Mouse (Mus musculus) embryonic facial prominence, embryonic 13.5 days (tissue): ENCODE results near the gene Ncapd3. TPM values are rescaled to one million over a fixed set of nuclear protein-coding genes. Genes with fewer than 3 reads are reported as not detected.

Experiments used
- ATAC-seq: fragments of 200-750 bp; cut with Nextera tagmentation; 2 replicates; pipeline ENCODE4 v1.8.0; 2017; ENCODE audit warnings: low read depth; ENCODE audit not compliant: insufficient number of reproducible peaks, insufficient read depth, low FRiP score, low TSS enrichment
- H3K27ac ChIP-seq: fragments of 300-500 bp; sonication (generic); 2 replicates; pipeline ENCODE4 v1.5.1; 2015; ENCODE audit warnings: moderate library complexity, mild to moderate bottlenecking, inconsistent platforms
- H3K27me3 ChIP-seq: fragments of 300-500 bp; sonication (generic); 2 replicates; pipeline ENCODE4 v1.6.1; 2015; ENCODE audit warnings: mild to moderate bottlenecking, inconsistent platforms
- H3K36me3 ChIP-seq: fragments of 300-500 bp; sonication (generic); 2 replicates; pipeline ENCODE4 v1.6.1; 2015; ENCODE audit warnings: mild to moderate bottlenecking, inconsistent platforms
- H3K4me1 ChIP-seq: fragments of 300-500 bp; sonication (generic); 2 replicates; pipeline ENCODE4 v1.6.1; 2015; ENCODE audit warnings: inconsistent platforms
- H3K4me2 ChIP-seq: fragments of 300-500 bp; sonication (generic); 2 replicates; pipeline ENCODE4 v1.6.1; 2015; ENCODE audit warnings: moderate library complexity, mild to moderate bottlenecking, inconsistent platforms
- H3K4me3 ChIP-seq: fragments of 300-500 bp; sonication (generic); 2 replicates; pipeline ENCODE4 v1.5.1; 2015; ENCODE audit warnings: mild to moderate bottlenecking, inconsistent platforms
- H3K9ac ChIP-seq: fragments of 300-500 bp; sonication (generic); 2 replicates; pipeline ENCODE4 v1.6.1; 2015; ENCODE audit warnings: mild to moderate bottlenecking, inconsistent platforms
- H3K9me3 ChIP-seq: fragments of 300-500 bp; sonication (generic); 2 replicates; pipeline ENCODE4 v1.6.1; 2016; ENCODE audit warnings: inconsistent platforms
- WGBS: fragments of 180-500 bp; shearing (Covaris S2); methylation state at CpG from one replicate; pipeline ENCODE4 v1.1.7; 2015; ENCODE audit warnings: mixed read lengths; 5-methylcytosine and 5-hydroxymethylcytosine counted together
- polyA plus RNA-seq: library from polyadenylated mRNA; unstranded; fragments of >200 nt; fragmentation: Nextera tagmentation; extraction: Ambion mirVana; gene quantifications from 2 replicates; pipeline ENCODE4 v1.2.1, GENCODE M21; 2015

The Ncapd3 gene
- polyA plus RNA-seq, 1 experiment from 2014 or later, result 27.2 TPM

DNA sequence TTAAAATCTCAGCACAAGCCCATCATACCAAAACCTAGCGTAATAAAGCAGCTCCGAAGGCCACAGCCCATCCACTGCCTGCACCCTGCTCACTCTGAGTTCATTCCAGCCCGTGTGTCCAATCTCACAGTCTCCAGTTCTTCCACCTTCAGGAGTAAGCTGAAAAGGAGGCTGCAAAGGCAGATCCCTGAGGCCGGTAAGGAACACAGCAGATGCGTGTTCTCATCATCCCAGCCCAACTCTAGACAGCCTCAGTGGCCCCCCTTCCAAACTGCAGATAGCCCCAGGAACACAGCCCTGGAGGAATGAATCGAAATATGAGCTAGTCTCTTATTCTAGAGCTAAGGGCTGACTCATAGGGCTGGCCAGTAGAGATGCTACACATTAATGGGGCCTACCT is 71.5 kb downstream of the Ncapd3 start:
- 90% methylated on average over 6 of the region's 6 CpGs for WGBS
- Histone ChIP-seq H3K9me3 (no peaks in the 10 kb centered on the region), H3K36me3 (peaks cover 83% of the 10 kb centered on the region), H3K4me2 (no peak overlapping the region), H3K9ac (no peak overlapping the region), H3K27me3 (no peaks in the 10 kb centered on the region), H3K4me3 (no peak overlapping the region), H3K27ac (no peak overlapping the region), H3K4me1 (no peaks in the 10 kb centered on the region)
- no peak for ATAC-seq

DNA sequence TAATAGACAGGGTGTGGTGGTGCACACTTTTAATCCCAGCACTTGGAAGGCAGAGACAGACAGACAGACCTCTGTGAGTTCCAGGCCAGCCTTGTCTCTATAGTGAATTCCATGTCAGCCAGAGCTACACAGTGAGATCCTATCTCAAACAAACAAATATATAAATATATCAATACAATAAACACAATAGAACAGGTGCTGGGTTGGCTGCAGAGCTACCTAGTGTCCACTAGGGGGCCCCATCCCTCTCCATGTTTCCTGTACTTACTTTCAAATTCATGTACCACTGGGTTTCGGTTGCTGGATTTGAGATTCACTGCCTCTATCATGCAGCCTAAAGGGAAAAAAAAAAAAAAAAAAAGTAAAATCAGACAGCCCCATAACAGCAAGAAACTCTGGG is 76.1 kb downstream of the Ncapd3 start:
- no peak overlapping the region for H3K4me3 ChIP-seq
- H3K27ac ChIP-seq, result no peak overlapping the region
- H3K9ac ChIP-seq, result no peak overlapping the region
- no peaks in the 10 kb centered on the region for H3K27me3 ChIP-seq
- no peaks in the 10 kb centered on the region for H3K9me3 ChIP-seq
- peaks cover 16% of the 10 kb centered on the region for H3K4me1 ChIP-seq
- ATAC-seq, result no peak
- H3K4me2 ChIP-seq, result no peak overlapping the region
- 65% methylated on average over 1 of the region's 1 CpGs for WGBS
- H3K36me3 ChIP-seq, result peaks cover 41% of the 10 kb centered on the region

DNA sequence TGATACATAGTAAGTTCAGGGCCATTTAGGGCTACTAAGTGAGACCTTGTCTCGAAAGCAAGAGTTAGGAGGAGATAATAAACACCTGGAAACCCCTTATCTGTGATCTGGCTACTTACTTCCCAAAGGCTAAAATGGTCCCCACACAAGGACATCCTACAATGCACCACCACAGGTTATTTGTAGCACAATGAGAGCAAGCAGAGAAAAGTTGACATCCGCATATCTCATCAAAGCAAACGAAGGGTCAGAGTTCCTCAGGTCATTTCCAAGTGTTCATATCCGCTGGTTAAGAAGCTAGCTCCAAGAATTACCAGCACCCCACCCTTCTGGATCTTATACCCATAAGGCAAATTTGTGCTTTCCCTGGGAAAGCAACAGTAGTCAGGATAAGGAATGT is 78.5 kb downstream of the Ncapd3 start:
- no peak overlapping the region for H3K27ac ChIP-seq
- H3K4me3 ChIP-seq, result no peak overlapping the region
- WGBS, result 86% methylated on average over 4 of the region's 4 CpGs
- no peak overlapping the region for H3K4me2 ChIP-seq
- peaks cover 16% of the 10 kb centered on the region for H3K4me1 ChIP-seq
- H3K9me3 ChIP-seq, result no peaks in the 10 kb centered on the region
- peaks cover 17% of the 10 kb centered on the region for H3K36me3 ChIP-seq
- ATAC-seq, result no peak
- H3K27me3 ChIP-seq, result no peaks in the 10 kb centered on the region
- no peak overlapping the region for H3K9ac ChIP-seq

DNA sequence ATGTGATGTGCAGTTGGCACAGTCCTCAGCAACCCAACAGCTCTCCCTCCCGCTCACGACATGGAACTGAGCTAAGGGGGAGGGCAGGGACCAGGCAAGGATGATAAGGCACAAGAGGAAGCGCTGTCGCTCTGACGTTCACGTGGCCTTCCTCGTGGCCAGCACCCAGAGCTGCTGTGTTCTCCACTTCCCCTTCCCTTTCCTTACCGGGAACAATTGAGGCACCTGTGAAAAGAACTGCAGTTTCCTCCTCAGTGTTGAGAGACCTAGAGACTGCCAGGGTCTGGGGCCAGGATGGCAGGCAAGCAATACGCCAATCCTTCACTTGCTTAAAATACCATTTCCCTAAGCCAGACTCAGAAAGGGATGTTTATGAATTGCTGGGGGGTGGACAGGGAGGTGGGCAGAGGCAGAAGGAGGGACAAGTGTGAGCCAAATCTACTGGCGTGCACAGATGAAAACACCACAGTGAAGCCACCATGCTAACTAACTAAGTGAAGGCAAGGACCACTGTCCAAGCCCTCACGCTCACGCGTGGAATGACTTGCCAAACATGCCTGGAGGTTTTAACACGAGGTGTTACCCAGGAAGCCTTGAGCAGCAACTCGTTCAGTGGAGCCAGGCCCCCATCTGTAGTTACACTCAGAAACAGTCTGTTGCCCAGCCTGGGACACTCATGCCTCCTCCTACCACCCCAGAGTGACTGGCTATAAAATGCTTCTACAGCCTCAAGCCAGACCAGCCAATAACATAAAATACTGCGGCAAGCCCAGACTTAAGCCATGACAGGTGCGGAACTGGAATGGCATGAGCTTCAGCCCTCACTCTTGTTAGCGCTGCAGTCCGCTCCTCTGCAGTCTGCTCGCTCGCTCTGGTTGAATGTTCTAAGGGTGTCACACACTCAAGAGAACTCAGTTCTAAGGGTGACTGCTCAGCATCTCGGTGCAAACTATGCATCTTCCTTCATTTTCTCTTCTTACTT is 79.8 kb downstream of the Ncapd3 start:
- Histone ChIP-seq H3K9me3 (no peaks in the 10 kb centered on the region), H3K27ac (peak overlapping the region; percentile 51), H3K36me3 (peaks cover 4% of the 10 kb centered on the region), H3K27me3 (no peaks in the 10 kb centered on the region), H3K4me2 (no peak overlapping the region), H3K9ac (no peak overlapping the region), H3K4me1 (peaks cover 16% of the 10 kb centered on the region), H3K4me3 (no peak overlapping the region)
- no peak for ATAC-seq
- WGBS, result 69% methylated on average over 22 of the region's 22 CpGs

DNA sequence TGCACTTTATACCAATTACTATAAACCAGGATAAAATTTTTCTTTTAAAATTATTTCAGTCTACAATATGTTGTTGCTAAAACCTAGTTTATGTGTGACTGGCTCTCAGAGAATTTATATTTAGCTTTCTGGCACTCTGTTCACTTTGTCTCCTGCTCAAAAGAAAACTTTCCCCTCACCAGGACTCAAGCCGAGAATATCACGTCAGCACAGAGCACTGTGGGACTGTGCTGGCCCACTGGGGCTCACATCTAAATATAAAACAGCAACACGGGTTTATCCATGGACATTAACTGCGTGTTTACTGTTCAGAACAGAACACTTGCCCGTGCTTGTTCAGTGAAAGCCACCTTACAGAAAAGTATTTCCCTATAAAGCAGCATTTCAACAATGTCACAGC is 80.7 kb downstream of the Ncapd3 start:
- H3K9me3 ChIP-seq, result no peaks in the 10 kb centered on the region
- H3K4me1 ChIP-seq, result peaks cover 16% of the 10 kb centered on the region
- no peaks in the 10 kb centered on the region for H3K36me3 ChIP-seq
- WGBS, result 42% methylated on average over 5 of the region's 5 CpGs
- H3K4me3 ChIP-seq, result no peak overlapping the region
- no peaks in the 10 kb centered on the region for H3K27me3 ChIP-seq
- no peak overlapping the region for H3K9ac ChIP-seq
- no peak overlapping the region for H3K4me2 ChIP-seq
- ATAC-seq, result no peak
- peak overlapping the region; percentile 44; the same call in 1 of the 2 replicates for H3K27ac ChIP-seq

DNA sequence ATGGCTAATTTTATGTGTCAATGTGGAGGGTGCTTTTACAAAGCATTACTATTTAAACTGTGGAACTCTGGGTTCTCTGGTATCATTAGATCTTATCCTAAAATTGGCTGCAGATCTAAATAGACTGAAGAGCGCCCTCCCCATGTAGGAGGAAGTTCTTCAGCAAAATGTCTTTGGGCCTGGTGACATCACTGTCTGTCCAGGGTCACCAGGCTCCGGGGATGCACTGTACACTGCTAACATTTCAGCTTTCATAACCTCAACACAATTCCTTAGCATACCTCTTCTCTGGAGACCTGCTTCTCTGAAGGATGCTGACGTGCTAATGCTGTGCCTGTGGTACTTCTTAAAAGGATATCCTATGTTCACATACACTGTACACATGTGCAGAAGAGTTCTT is 81.8 kb downstream of the Ncapd3 start:
- 86% methylated on average over 3 of the region's 3 CpGs for WGBS
- no peak overlapping the region for H3K27ac ChIP-seq
- no peaks in the 10 kb centered on the region for H3K9me3 ChIP-seq
- H3K4me3 ChIP-seq, result no peak overlapping the region
- no peak overlapping the region for H3K9ac ChIP-seq
- no peaks in the 10 kb centered on the region for H3K36me3 ChIP-seq
- no peak overlapping the region for H3K4me2 ChIP-seq
- H3K4me1 ChIP-seq, result peaks cover 16% of the 10 kb centered on the region
- no peak for ATAC-seq
- no peaks in the 10 kb centered on the region for H3K27me3 ChIP-seq

DNA sequence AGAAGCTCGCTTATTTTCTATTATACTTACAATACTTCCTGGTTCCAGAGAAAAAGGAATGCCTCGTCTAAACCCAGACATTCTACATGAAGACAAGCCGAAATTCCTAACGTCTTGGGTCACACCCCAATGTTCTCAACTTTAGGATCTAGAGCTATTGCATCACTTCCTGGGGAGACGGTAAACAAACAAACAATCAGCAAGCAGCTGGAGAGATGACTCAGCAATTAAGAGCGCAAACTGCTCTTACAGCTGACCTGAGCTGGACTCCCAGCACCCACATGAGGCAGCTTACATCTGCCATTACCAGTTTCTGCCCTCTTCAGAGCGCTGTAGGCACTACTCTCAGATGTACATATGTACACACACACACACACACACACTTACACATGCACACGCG is 91.3 kb downstream of the Ncapd3 start:
- Histone ChIP-seq H3K9me3 (no peaks in the 10 kb centered on the region), H3K27ac (no peak overlapping the region), H3K4me3 (no peak overlapping the region), H3K27me3 (no peaks in the 10 kb centered on the region), H3K4me2 (no peak overlapping the region), H3K9ac (no peak overlapping the region), H3K4me1 (no peaks in the 10 kb centered on the region), H3K36me3 (no peaks in the 10 kb centered on the region)
- WGBS, result 88% methylated on average over 9 of the region's 9 CpGs
- no peak for ATAC-seq

DNA sequence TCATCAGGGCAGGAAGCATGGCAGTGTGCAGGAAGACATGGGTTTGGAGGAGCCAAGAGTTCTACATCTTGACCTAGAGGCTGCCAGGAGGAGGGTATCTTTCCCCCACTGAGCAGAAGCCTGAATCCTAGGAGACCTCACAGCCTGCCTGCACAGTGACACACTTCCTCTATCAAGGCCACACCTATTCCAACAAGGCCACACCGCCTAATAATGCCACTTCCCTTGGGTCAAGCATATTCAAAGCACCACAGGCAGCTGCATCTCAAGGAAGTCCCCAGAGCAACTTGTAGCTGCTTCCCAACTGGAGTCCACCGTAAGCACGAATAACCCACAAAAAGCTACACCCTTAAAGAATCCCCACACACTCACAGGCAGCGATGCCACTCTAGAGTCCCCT is 92.1 kb downstream of the Ncapd3 start:
- no peak overlapping the region for H3K27ac ChIP-seq
- 85% methylated on average over 4 of the region's 4 CpGs for WGBS
- no peak overlapping the region for H3K4me2 ChIP-seq
- no peak for ATAC-seq
- H3K9me3 ChIP-seq, result no peaks in the 10 kb centered on the region
- H3K4me1 ChIP-seq, result no peaks in the 10 kb centered on the region
- no peaks in the 10 kb centered on the region for H3K27me3 ChIP-seq
- H3K36me3 ChIP-seq, result no peaks in the 10 kb centered on the region
- H3K4me3 ChIP-seq, result no peak overlapping the region
- H3K9ac ChIP-seq, result no peak overlapping the region

DNA sequence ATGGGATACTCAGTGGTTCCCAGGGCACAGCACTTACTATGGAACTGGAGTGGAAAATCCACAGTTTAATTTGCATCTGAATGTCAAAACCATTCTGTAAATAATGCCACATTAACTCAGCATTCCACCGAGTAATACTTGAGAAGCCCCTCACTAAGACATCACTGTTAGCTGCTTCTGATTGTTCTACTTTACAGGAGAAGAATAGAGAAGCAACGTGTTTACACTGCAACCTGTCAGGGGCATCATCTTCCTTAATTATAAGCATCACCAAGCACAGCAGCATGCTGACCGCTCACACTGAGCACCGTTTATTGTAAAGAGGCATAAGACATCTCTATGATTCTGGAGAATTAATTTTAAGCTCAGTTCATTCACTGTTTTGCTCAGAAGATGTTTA is 93.0 kb downstream of the Ncapd3 start:
- H3K4me3 ChIP-seq, result no peak overlapping the region
- no peaks in the 10 kb centered on the region for H3K27me3 ChIP-seq
- H3K9me3 ChIP-seq, result no peaks in the 10 kb centered on the region
- H3K36me3 ChIP-seq, result peaks cover 4% of the 10 kb centered on the region; the same call in 1 of the 2 replicates
- no peak overlapping the region for H3K27ac ChIP-seq
- no peak overlapping the region for H3K4me2 ChIP-seq
- 84% methylated on average over 4 of the region's 4 CpGs for WGBS
- H3K9ac ChIP-seq, result no peak overlapping the region
- no peak for ATAC-seq
- H3K4me1 ChIP-seq, result no peaks in the 10 kb centered on the region

DNA sequence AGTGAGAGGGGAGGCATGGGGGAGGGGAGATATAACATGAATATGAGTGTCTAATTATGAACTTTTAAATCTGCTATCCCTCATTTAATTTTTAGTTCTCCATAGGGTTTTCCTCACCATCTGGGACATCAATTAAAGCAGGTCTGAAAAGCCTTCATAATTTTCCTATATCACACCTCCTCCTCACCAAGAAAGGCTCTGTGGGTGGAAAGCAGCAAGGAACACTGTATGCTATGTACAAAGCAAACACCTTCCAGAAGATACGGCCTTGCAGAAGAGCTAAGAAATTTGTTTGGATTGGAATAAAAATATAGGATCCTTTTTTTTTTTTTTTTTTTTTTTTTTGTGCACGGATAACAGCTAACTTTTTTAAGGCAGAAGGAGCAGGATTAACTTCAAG is 94.0 kb downstream of the Ncapd3 start:
- Histone ChIP-seq H3K4me1 (no peaks in the 10 kb centered on the region), H3K27ac (no peak overlapping the region), H3K36me3 (peaks cover 4% of the 10 kb centered on the region; the same call in 1 of the 2 replicates), H3K27me3 (no peaks in the 10 kb centered on the region), H3K9ac (no peak overlapping the region), H3K4me2 (no peak overlapping the region), H3K9me3 (no peaks in the 10 kb centered on the region), H3K4me3 (no peak overlapping the region)
- no peak for ATAC-seq
- 94% methylated on average over 2 of the region's 2 CpGs for WGBS

DNA sequence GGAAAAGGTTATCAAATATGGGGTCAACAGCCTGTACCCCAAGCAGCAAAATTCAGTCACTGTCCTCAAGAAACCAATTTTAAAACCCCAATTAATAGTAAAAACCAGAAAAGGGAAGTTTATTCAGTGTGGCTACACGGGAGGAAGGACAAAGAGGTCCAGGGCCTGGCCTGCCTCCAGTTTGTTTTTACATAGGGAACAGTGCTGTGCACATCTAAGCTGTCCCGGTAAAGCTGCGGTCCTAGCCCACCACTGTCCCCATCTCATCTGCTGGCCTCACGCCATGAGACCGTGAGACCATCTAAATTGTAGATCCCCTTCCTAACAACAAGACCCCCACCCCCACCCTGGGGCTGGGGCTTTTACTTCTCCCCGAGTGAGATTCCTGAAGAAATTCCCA is 95.5 kb downstream of the Ncapd3 start:
- ATAC-seq, result no peak
- H3K4me1 ChIP-seq, result no peaks in the 10 kb centered on the region
- no peaks in the 10 kb centered on the region for H3K27me3 ChIP-seq
- no peak overlapping the region for H3K9ac ChIP-seq
- H3K9me3 ChIP-seq, result no peaks in the 10 kb centered on the region
- peaks cover 4% of the 10 kb centered on the region; the same call in 1 of the 2 replicates for H3K36me3 ChIP-seq
- H3K27ac ChIP-seq, result no peak overlapping the region
- no peak overlapping the region for H3K4me2 ChIP-seq
- WGBS, result 77% methylated on average over 6 of the region's 6 CpGs
- H3K4me3 ChIP-seq, result no peak overlapping the region

DNA sequence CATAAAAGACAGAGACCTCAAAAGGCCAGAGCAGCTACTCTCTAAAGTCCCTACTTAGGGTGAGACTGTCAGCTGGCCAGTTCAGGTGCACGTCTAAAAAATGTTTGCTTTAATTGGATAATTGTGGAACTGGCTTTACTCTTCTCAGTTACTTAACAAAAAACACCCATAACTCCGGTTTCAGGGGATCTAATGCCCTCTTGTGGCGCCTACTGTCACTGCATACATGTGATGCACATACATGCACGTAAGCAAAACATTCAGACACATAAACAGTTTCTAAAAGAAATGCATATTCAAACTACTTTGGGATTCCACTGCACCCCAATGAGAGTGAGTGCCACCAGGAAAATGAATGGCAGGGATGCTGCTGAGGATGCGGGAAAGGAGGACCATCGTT is 96.6 kb downstream of the Ncapd3 start:
- H3K27me3 ChIP-seq, result no peaks in the 10 kb centered on the region
- H3K36me3 ChIP-seq, result peaks cover 4% of the 10 kb centered on the region; the same call in 1 of the 2 replicates
- ATAC-seq, result no peak
- H3K4me1 ChIP-seq, result no peaks in the 10 kb centered on the region
- no peak overlapping the region for H3K4me2 ChIP-seq
- no peak overlapping the region for H3K4me3 ChIP-seq
- H3K9ac ChIP-seq, result no peak overlapping the region
- WGBS, result 82% methylated on average over 6 of the region's 6 CpGs
- no peak overlapping the region for H3K27ac ChIP-seq
- no peaks in the 10 kb centered on the region for H3K9me3 ChIP-seq
